Mouse (Mus musculus) intestine, postnatal 0 days (tissue): ENCODE results near the gene Pfkfb4. TPM values are rescaled to one million over a fixed set of nuclear protein-coding genes. Genes with fewer than 3 reads are reported as not detected.
A peak's percentile ranks its signal among the peaks of the same experiment; 100 is the strongest.

ENCODE experiments used
- ATAC-seq: fragments of 200-750 bp; cut with Nextera tagmentation; 2 replicates; pipeline ENCODE4 v1.8.0; 2017; ENCODE audit warnings: mild to moderate bottlenecking, moderate TSS enrichment, moderate library complexity
- H3K27ac ChIP-seq: fragments of 300-500 bp; sonication (generic); 2 replicates; pipeline ENCODE4 v1.5.1; 2014; ENCODE audit warnings: mild to moderate bottlenecking, low read depth, low read length, moderate library complexity
- H3K27me3 ChIP-seq: fragments of 300-500 bp; sonication (generic); replicated peaks from 2 replicates; pipeline ENCODE4 v1.6.1; 2014; ENCODE audit warnings: low read length, mixed read lengths; ENCODE audit not compliant: control insufficient read depth, insufficient read depth
- H3K36me3 ChIP-seq: fragments of 300-500 bp; sonication (generic); 2 replicates; pipeline ENCODE4 v1.6.1; 2014; ENCODE audit warnings: mild to moderate bottlenecking, moderate library complexity; ENCODE audit not compliant: control insufficient read depth, insufficient read depth
- H3K4me1 ChIP-seq: fragments of 300-500 bp; sonication (generic); replicated peaks from 2 replicates; pipeline ENCODE4 v1.6.1; 2014; ENCODE audit warnings: antibody characterized with exemption, low read length, mixed read lengths; ENCODE audit not compliant: control insufficient read depth, insufficient read depth
- H3K4me2 ChIP-seq: fragments of 300-500 bp; sonication (generic); replicated peaks from 2 replicates; pipeline ENCODE4 v1.6.1; 2014; ENCODE audit warnings: low read depth, mild to moderate bottlenecking, moderate library complexity
- H3K4me3 ChIP-seq: fragments of 300-500 bp; sonication (generic); 2 replicates; pipeline ENCODE4 v1.5.1; 2014; ENCODE audit warnings: low read depth, low read length
- H3K9ac ChIP-seq: fragments of 300-500 bp; sonication (generic); 2 replicates; pipeline ENCODE4 v1.6.1; 2014; ENCODE audit warnings: mild to moderate bottlenecking, low read depth, low read length
- H3K9me3 ChIP-seq: fragments of 300-500 bp; sonication (generic); 2 replicates; pipeline ENCODE4 v1.6.1; 2016; ENCODE audit warnings: mixed run types; ENCODE audit not compliant: control insufficient read depth
- CTCF ChIP-seq: sonication (generic); IDR thresholded peaks from 2 replicates; pipeline ENCODE4 v1.5.1; 2016; ENCODE audit warnings: low read depth, mild to moderate bottlenecking, control low read depth, antibody characterized with exemption, moderate library complexity
- WGBS: fragments of 180-500 bp; shearing (Covaris S2); extraction: QIAGEN DNeasy Blood & Tissue Kit; methylation state at CpG from one replicate; pipeline ENCODE4 v1.1.7; 2014; 5-methylcytosine and 5-hydroxymethylcytosine counted together
- polyA plus RNA-seq: library from polyadenylated mRNA; unstranded; fragments of >200 nt; fragmentation: Nextera tagmentation; extraction: Ambion mirVana; gene quantifications from 2 replicates; pipeline ENCODE4 v1.2.1, GENCODE M21; 2015

The Pfkfb4 gene
- polyA plus RNA-seq, 1 experiment from 2014 or later = 43.1 TPM

DNA sequence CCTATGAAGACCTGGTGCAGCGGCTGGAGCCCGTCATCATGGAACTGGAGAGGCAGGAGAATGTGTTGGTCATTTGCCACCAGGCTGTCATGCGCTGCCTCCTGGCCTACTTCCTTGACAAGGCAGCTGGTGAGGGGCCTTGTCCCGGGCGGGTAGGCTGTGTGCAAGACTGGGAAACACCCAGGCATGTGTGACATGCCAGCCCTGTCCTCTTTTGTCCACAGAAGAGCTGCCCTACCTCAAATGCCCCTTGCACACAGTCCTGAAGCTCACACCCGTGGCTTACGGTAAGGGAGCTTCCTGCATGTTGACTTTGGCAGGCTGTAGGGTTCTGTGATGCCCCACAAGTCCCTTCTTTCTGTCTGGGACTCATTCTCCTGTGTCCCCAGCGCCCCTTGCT lies 35.9 kb downstream of the Pfkfb4 start:
- ATAC-seq = peak; percentile 16; the same call in 1 of the 2 replicates
- H3K27me3 ChIP-seq = no peaks in the 10 kb centered on the region
- H3K36me3 ChIP-seq = peaks cover 40% of the 10 kb centered on the region
- H3K27ac ChIP-seq = no peak overlapping the region
- no peaks in the 10 kb centered on the region for H3K9me3 ChIP-seq
- H3K4me2 ChIP-seq = no peak overlapping the region
- H3K9ac ChIP-seq = no peak overlapping the region
- H3K4me1 ChIP-seq = peaks cover 7% of the 10 kb centered on the region; the same call in 1 of the 2 replicates
- WGBS = 66% methylated on average over 8 of the region's 8 CpGs
- no peak overlapping the region for H3K4me3 ChIP-seq
- no peak for TF ChIP-seq CTCF

DNA sequence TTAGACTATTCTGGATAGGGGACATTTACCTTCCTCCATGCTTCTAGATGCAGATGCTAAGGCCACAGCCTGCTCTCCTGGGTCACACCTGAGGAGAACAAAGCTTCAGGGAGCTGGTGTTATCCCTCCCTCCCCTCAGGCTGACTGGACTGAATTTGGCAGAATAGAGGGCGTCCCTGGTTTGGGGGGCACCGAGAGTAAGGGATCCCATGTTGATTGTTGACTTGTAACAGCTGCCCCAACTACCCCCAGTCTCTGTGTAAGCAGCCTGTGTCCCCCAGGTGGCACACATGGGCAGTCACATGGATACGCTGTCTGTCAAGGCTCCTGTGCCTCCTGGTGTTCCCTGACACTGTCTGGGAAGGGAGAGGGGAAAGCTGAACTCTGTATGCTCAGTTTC lies 36.8 kb downstream of the Pfkfb4 start:
- Histone ChIP-seq H3K27me3 (no peaks in the 10 kb centered on the region), H3K4me1 (peaks cover 7% of the 10 kb centered on the region; the same call in 1 of the 2 replicates), H3K4me2 (no peak overlapping the region), H3K27ac (peak overlapping the region; percentile 46; the same call in 1 of the 2 replicates), H3K4me3 (no peak overlapping the region), H3K36me3 (peaks cover 40% of the 10 kb centered on the region), H3K9me3 (no peaks in the 10 kb centered on the region), H3K9ac (no peak overlapping the region)
- no peak for ATAC-seq
- no peak for TF ChIP-seq CTCF
- 76% methylated on average over 3 of the region's 3 CpGs for WGBS

DNA sequence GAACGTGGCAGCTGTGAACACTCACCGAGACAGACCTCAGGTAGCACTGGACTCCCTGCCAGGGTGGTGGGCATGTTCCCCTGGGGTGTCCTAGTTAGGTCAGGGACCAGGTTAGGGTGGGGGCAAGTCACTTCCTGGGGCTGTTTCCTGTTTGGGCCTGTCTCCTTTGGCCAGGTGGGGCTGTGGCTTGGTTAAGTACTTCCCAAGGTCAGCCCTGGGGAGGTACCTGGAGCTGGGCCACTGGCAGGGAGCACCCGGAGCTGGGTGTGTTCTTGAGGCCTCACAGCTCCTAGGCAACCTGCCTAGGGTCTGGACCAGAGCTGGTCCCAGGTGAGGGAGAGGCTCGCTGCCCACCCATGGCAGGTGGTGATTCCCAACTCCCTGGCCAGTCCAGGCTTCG lies 37.3 kb downstream of the Pfkfb4 start:
- Histone ChIP-seq H3K4me2 (no peak overlapping the region), H3K27me3 (no peaks in the 10 kb centered on the region), H3K9ac (no peak overlapping the region), H3K9me3 (no peaks in the 10 kb centered on the region), H3K4me1 (peaks cover 7% of the 10 kb centered on the region; the same call in 1 of the 2 replicates), H3K4me3 (no peak overlapping the region), H3K27ac (peak overlapping the region; percentile 46; the same call in 1 of the 2 replicates), H3K36me3 (peaks cover 40% of the 10 kb centered on the region)
- no peak for TF ChIP-seq CTCF
- peak; percentile 28 for ATAC-seq
- WGBS = 44% methylated on average over 5 of the region's 5 CpGs

DNA sequence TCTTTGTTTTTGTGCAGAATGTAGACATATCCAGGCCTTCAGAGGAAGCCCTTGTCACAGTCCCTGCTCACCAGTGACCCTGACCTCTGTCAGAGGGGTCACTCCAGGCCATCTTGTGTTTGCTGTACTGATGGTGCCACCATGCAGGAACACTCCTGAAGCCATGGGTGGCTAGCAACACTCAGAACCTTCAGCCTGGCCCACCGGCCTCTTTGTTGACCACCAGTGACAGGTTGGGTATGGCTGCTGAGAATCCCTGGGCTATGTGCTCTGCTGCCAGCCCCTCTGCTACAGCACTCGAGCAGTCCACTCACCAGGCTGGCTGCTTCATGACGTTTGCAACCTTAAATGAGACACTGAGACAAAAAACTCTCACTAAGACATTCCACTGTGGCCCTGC lies 38.7 kb downstream of the Pfkfb4 start:
- H3K9ac ChIP-seq = no peak overlapping the region
- no peak for TF ChIP-seq CTCF
- ATAC-seq = no peak
- no peak overlapping the region for H3K4me2 ChIP-seq
- H3K27ac ChIP-seq = no peak overlapping the region
- peaks cover 34% of the 10 kb centered on the region for H3K36me3 ChIP-seq
- no peaks in the 10 kb centered on the region for H3K9me3 ChIP-seq
- WGBS = 71% methylated on average over 3 of the region's 3 CpGs
- no peak overlapping the region for H3K4me3 ChIP-seq
- peaks cover 7% of the 10 kb centered on the region; the same call in 1 of the 2 replicates for H3K4me1 ChIP-seq
- H3K27me3 ChIP-seq = no peaks in the 10 kb centered on the region

DNA sequence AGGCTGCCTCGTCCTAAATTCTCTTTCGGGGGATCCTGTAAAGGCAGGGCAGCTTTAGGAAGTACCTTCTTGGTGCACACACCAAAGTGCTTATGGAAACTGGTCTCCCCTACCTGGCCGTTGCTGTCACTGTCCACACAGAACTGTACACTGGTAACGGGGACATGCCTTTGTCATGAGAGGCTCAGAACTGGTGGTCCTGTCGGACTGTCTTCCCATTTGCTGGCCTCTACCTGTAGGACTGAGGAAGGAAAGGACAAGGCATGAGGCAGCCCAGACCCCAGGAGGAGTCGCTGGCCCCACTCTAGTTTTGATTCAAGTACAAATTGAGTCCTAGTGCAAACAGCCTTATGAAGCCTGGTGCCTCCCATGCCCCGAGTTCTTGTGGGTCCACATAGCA lies 39.4 kb downstream of the Pfkfb4 start:
- H3K4me2 ChIP-seq = no peak overlapping the region
- H3K36me3 ChIP-seq = peaks cover 29% of the 10 kb centered on the region
- peaks cover 7% of the 10 kb centered on the region; the same call in 1 of the 2 replicates for H3K4me1 ChIP-seq
- 92% methylated on average over 7 of the region's 7 CpGs for WGBS
- no peak; the same call in 1 of the 2 replicates for ATAC-seq
- TF ChIP-seq CTCF = no peak
- no peaks in the 10 kb centered on the region for H3K27me3 ChIP-seq
- no peak overlapping the region for H3K27ac ChIP-seq
- H3K4me3 ChIP-seq = no peak overlapping the region
- no peaks in the 10 kb centered on the region for H3K9me3 ChIP-seq
- H3K9ac ChIP-seq = no peak overlapping the region

DNA sequence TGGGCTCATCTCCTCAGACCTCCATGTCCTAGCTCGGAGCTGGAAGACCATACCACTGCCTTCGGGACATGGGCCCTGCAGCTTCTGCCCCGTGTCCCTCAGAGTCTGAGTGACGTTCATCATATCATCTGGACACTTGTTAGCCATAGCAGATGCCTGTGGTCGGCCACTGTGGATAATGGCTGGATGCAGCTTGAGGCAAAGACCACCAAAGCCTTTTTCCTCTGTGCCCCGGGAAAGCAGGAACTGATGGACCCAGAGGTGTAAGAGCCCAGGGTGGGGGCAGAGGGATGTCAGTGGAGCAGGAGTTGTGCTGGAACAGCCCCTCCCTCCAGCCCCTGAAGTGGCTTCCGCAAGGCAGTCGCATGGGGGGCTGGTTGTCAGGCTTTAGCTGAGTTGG lies 40.1 kb downstream of the Pfkfb4 start:
- no peak for TF ChIP-seq CTCF
- H3K4me2 ChIP-seq = no peak overlapping the region

DNA sequence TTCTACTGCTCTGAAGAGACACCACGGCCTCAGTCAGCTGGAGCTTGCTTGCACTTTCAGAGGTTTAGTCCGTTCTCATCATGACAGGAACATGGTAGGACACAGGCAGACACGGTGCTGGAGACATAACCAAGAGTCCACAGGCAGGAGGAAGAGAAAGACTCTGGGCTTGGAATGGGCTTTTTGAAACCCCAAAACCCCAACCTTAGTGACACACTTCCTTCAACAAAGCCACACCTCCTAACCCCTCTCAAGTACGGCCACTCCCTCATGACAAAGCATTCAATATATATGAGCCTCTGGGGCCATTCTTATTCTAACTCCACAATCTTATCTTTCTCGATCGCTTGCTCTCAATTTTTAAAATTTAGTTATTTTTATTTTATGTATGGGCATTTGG lies 40.9 kb downstream of the Pfkfb4 start:
- 79% methylated on average over 6 of the region's 6 CpGs for WGBS
- no peak for ATAC-seq
- Histone ChIP-seq H3K4me3 (no peak overlapping the region), H3K27me3 (no peaks in the 10 kb centered on the region), H3K4me2 (no peak overlapping the region), H3K9ac (no peak overlapping the region), H3K9me3 (no peaks in the 10 kb centered on the region), H3K27ac (no peak overlapping the region), H3K36me3 (peaks cover 18% of the 10 kb centered on the region), H3K4me1 (peaks cover 7% of the 10 kb centered on the region; the same call in 1 of the 2 replicates)
- TF ChIP-seq CTCF = no peak

More for the DNA sequence above, 40.1 kb downstream of the Pfkfb4 start:
- peaks cover 25% of the 10 kb centered on the region for H3K36me3 ChIP-seq
- no peak overlapping the region for H3K27ac ChIP-seq
- WGBS = 89% methylated on average over 8 of the region's 8 CpGs
- H3K4me1 ChIP-seq = peaks cover 7% of the 10 kb centered on the region; the same call in 1 of the 2 replicates
- no peaks in the 10 kb centered on the region for H3K27me3 ChIP-seq
- ATAC-seq = no peak
- no peak overlapping the region for H3K9ac ChIP-seq
- H3K4me3 ChIP-seq = no peak overlapping the region
- no peaks in the 10 kb centered on the region for H3K9me3 ChIP-seq
